Mouse (Mus musculus) mouse trophoblast stem cell (cell line): ENCODE measurements around the gene Mrpl37.

Source experiments
- in situ Hi-C, 2 experiments: fragments of 300-500 bp; cut with MseI, MboI; formaldehyde crosslinking; loops; 2 replicates in 1 of 2; 3 replicates in 1 of 2; pipeline ENCODE4 v1.15.1; 2025

Mrpl37 gene

DNA sequence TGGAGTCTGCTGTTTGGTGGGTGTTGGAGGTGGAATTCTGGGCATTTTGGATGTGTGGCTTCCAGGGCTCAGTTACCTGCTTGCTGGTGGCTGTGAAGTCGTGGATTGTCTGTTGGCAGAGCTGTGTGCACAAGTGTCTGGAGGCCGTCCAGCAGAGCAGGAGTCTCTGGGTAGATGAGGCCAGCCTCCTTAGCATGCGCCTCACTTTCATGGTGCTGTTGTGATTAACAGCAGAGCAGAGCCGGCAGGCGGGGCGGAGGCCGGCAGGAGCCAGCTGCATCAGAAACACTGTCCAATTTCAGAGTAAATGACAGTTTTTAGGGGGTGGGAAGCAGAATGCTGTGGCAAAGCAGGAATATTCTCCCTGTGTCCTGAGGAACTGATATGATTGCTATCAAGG lies 47.6 kb downstream of the Mrpl37 start:
- in situ Hi-C loops: no loop called here

DNA sequence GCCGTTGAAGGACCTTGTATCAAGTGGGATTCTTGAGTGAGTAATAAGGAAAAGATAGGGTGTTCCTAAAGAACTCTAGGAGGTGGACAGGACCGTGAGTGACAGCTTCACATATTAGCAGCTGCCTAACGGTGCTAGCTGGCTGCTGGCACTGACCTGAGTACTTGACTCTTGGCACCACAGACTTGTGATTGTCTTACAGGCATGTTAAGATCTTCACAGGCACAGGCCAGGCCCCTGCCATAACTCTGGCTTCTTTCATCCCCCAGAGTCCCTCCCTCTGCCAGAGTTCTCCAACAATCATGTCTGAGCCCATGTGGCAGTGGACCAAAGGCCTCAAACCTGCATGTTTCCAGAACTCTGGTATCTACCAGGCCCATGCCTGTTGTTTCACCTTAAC lies 48.1 kb downstream of the Mrpl37 start:
- in situ Hi-C loops: no loop called here

DNA sequence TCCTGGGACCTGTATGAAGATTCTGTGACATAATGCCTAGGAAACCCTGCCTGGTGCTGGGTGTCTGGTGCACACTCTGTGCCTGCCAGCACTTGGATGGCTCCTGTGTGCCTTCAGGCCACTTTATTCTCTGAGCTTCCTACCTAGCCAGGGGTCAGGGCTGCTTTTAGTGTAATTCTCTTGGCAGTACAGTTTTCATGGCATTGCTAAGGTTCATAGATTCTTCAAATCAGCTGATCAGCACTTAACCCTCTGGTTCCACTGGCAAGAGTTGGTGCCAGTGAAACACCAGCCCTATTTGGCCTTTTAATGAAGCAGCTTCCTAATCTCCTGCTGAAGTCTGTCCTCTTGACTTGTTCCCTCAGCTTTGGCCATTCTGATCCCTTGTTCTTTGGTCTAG lies 49.4 kb downstream of the Mrpl37 start:
- in situ Hi-C loops: no loop called here

DNA sequence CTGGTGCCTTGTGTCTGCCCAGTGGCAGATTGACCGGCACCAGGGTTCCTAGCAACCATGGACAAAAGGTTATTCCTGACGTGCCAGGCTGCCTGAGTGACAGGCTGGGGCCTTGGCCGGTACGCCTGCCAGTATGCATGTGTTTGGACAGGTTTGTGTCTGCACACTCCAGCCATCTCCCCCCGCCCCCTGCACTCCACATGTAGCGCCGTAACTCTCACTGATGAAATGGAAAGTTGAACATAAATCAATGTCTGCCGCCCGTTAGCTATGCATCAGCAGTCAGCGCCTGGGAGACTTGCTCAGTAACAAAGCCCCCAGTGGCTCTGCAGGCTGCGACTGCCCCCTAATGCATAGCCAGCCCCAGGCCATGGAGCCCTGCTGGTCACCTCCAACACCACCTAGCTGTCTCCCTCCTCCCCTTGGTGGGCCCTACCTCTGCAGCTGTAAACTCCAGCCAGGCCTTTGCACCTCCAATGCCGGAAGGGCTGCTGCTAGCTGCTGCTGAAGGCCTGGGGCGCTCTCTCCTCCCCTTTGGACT lies 50.6 kb downstream of the Mrpl37 start:
- in situ Hi-C loops: no loop called here

DNA sequence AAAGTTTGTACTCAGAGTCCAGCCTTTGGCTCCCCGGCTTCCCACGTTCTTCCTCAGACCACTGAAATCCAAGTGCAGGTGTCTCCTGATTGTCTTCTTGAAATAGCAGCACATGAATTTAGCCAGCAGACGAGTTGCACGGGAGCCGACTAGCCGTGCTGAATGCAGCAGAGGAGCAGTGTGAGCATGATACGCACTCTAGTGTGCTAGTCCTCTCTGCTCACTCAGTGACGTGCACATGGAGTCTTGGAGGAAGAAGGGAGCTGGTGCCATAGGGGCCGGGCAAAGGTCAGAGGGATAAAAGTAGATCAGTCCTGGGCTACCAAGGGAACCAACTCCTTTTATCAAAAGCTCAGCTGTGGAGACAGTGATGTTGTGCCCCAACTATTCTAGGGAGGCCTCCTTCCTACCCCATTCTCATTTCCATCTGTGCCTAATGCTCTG lies 52.8 kb downstream of the Mrpl37 start:
- in situ Hi-C loops: no loop called here

DNA sequence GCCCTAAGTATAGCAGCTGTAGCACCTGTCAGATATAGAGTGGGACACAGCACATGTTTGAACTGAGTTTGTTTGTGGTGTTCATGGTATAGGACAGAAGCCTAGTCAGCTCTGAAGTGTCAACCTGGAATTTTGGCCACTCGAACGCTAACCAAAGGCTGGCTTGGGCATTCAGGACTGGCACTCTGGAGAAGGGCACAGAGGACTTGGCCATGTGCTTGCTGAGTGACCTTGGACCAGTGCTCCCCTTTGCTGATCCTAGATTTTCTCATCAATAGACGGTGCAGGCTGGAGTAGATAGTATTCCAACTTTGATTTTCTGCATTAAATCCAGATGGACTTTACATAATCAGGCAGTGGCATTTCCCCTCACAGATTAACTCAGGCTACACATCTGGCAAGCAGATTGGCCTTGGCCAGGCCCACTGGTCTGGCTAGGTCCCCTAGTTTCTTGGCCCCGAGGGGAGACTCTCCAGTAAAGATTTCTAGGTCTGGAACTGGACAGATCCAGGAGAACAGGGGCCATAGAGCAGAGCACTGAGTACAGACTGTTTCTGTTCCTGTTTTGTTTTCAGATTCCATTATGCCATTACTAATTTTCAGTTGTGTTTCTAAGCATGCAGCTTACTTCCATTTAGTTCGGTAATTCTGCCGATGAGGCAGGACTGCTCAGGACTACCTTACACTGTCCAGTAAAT lies 53.4 kb downstream of the Mrpl37 start:
- in situ Hi-C loops: no loop called here

DNA sequence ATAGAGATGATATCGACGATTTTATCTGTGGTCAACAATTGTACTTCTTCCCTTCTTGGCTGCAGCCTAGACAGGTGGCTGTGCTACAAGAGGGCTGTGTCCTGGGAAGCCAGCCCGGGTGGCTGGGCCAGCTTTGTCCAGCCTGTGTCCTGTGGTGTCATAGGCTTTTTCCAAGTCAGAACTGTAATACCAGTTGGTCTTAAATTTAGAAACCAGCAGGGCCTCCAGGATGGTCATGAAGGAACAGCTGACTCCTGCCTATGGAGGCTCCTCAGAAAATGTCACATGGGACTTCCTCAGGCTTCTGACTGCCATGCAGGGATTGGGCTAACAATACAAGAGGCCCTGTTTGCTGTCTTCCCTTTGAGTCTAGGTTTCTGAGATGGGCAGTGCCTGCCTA lies 54.1 kb downstream of the Mrpl37 start:
- in situ Hi-C loops: no loop called here

DNA sequence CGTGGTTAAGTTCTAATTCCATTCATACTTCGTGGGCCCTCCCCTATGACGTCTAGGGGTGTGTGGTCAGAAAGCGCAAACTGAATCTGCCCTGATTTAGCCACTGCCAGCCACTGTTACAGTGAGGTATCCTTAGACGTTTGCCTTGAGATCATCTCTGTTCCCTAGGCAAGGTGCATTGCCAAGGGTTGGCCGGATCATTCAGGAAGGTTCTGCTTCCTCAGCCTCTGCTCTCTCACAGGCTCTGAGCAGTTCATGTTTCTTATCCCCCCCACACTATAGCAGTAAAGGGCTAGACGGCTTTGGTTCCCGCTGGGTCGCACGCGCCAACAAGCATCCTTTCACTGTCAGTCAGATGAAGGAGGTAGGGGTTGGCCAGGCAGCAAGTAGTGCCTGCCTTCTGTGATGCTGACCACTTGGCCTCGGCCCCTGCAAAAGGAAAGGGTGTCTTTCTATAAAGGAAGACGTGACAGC lies 54.6 kb downstream of the Mrpl37 start:
- in situ Hi-C loops: no loop called here

DNA sequence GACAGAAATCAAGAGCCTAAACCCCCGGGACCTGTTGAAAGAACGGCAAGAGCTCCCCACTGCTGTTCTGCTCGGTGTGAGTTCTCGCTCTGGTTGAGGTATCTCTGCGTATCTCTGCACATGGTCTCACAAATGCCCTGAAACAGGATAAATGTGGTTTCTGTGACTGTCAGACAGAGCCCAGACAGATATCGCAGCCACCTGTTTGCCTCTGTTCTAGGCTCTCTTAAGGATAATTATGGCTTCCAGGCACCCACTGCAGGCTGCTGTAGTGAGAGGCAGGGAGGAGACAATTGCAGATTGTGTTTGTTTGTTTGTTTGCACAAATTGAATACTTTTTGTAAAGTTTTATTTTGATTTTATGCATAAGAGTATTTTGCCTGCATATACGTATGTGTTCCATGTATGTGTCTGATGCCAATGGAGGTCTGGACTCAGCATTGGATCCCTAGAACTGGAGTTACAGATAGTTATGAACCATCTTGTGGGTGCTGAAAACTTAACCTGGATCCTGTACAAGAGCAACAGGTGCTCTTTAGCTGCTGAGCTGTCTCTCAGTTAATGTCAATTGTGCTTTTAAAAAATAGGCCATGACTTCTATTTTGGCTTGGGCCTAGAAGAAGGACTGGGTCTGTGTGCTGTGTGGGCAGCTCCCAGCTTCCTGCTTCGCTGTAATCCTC lies 55.2 kb downstream of the Mrpl37 start:
- in situ Hi-C loops: no loop called here

DNA sequence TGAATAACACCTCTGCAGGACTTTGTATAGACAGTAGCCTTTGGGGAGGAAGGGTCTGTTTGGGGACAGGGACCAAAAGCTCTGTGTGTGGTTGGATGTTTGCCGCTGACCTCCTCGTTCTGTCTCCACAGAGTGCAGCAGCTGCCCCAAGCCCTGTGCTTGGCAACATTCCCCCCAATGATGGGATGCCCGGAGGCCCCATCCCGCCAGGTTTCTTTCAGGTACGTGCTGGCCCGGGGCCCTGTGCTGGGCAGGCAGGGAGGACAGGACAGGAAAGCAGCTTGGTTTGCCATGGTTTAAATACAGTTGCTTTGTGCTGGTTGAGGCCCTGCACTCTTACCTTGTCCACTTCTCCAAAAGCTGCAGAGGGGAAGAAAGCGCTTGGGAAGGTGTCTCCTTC lies 57.1 kb downstream of the Mrpl37 start:
- in situ Hi-C loops: no loop called here

DNA sequence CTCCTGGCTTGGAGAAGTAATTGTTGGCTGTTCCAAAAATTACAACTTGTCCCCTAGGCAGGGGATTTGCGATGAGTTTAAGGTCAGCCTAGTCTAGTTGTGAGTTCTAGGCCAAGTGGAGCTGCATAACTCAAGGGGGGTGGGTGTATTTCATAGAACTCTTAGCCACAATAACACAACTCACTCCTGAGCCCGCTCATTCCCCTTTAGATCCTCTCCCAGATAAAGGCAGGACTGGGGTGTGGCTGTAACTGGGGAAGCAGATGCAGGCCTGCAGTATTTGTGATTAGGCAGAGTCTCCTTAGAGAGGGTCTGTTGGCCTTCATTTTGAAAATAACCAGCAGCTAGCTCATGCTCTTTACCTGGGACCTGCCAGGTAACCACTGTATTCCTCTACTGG lies 58.5 kb downstream of the Mrpl37 start:
- in situ Hi-C loops: no loop called here

DNA sequence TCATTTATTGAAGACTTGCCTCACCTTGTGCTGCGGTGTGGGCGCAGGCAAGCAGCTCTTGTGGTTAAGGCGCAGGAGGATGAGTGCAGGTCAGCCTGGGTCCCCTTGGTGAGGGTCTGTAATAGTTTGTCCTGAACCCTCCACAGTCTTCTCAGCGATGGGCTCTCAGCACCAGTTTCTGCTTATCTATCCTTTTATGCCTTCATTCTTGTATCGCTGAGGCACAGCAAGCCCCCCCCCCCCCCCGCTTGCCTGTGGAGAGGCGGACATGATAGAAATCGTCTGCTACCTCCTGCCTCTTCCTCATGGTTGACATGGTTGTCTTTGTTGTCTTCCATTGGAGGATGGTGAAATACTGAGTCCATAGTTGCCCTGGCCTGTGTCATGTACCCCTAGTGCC lies 59.3 kb downstream of the Mrpl37 start:
- in situ Hi-C loops: no loop called here

DNA sequence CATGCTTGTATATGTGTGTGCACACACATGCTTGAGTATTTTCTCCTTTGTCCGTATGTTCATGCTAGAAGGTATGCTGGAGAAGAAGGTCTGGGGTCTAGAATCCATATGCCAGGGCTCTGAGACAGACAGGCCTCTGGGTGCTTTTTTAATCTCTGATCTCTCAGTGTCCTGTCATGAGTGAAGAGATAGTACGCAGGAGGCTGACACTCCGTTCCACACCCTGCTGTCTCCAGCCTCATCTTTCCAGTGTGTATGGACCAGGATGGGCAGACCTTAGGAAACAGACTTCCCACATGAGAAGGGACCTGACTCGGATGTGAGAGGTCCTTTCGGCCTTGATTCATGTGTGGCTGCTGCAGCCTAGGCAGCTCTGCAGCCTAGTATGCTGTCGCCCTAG lies 59.9 kb downstream of the Mrpl37 start:
- in situ Hi-C loops: no loop called here

DNA sequence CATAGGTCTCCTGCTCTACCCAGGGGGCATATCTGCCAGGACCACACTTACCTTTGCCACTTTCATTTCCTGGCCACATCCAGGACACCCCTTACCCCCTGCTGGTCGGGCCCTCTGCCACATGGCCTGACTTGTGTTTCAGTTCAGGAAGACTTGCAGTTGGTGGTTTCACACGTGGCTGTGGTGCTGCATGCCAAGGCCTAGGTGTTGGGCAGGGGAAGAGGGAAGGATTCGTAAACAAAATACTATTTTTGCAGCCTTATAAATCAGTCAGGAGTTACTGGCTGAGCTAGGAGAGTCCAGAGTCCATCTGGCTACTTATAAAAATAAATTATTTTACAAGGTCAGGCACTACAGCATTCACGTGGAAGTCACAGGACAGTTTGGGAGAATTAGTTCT lies 60.4 kb downstream of the Mrpl37 start:
- in situ Hi-C loops: no loop called here
